Mouse (Mus musculus): ENCODE measurements at regions not wholly inside any gene's neighbourhood (a gene's known extent, or its start where the extent isn't known, plus 50 kb on each side); places are given as distances from the start of the nearest gene placed in this dataset.
"Not testable (repeated sequence)": the region's sequence is repeated elsewhere in the genome, so short reads cannot be mapped to it uniquely, and the experiment has no call there.

DNA sequence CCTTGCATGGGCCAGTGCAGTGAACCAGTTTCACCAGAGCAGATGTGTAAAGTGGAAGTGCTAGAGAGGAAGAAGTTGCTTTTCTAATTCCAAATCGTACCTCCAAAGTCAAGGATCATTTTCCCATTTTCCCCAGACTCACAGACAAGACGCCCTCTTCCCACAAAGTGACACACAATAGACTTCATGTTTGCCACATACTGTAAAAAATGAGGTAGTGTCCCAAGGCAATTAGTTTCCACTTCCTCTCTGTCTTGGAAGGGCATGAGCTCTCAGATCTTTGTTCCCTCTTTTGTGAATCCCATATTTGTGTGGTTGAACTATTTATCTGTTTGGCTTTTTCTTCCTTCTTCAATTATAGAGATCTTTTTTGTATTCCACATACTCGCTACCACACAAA is 137.0 kb downstream of the Sptssa start:
- DNase-seq (ENCODE audit: low spot score in 2 of 2), result no peak

DNA sequence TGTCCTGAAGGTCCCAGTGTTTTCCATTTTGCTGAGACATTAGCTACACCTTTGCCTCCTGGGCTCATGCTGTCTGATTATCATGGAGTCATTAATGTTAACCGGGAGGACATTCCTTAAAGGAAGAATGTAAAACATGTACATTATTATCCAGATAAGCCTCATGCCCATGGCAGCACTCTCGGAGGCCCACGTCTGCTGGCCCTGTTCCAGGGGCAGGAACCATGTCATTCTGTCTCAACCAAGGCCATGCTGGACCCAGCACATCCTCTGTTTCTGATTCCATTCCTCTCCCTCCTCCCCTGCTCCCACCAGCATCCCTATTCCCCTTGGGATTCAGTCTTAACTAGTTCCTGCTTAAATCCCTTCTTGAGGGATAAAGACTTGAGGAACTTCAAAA is 139.1 kb downstream of the Sptssa start:
- no peak for DNase-seq (ENCODE audit: low spot score in 2 of 2)

DNA sequence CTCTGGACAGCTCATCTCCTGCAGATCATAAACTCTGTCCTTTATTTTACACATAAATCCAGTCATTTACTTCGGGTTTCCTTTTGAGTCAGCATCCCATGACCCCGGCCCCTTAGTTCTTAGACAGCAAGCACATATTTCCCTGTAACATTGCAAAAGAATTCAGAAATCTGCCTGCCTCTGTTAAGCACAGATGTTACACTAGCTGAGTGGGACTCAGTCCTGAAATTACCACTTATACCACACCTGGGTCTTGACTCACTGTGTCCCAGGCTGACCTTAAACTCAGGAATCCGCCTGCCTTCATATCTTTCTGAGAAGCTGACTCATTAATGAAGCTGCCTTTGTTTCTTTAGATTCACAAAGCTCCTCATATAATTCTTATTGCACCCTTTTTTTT is 139.9 kb downstream of the Sptssa start:
- no peak for DNase-seq (ENCODE audit: low spot score in 2 of 2)

DNA sequence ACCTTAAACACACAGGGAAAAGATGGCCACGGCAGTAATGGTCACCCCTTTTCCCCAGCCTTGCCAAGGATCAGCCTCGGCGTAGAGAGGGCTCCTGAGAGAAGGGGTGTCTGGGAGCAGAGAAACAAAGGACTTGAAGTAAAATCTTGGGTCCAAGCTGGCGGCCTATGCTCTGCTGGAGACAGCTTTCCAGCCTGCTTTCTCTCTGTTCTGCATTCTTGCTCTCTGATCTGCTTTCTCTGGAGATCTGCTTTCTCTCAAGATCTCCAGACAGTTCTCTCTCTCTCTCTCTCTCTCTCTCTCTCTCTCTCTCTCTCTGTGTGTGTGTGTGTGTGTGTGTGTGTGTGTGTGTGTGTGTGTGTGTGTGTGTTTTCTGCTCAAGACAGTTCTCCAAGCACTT is 140.3 kb downstream of the Sptssa start:
- DNase-seq (ENCODE audit: low spot score in 2 of 2), result not testable (repeated sequence)

DNA sequence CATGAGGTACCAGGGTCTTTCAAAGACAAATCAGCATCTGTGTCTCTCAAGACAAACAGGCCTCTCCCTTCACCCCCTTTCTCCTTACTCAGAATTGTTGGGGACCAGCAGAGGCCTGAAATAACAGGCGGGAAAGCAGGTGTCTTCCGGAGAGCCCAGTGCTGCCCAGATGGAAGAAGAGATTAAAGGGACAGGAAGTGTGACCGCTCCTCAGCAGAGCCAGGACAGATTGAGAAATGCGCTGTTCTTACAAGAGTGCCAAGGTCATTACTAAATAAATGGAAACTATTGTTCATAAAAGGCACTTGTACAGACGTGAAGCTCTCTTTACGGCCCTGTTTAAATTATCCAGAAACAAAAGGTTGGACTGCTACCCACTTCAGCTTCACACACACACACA is 146.5 kb downstream of the Sptssa start:
- DNase-seq (ENCODE audit: low spot score in 2 of 2), result no peak

DNA sequence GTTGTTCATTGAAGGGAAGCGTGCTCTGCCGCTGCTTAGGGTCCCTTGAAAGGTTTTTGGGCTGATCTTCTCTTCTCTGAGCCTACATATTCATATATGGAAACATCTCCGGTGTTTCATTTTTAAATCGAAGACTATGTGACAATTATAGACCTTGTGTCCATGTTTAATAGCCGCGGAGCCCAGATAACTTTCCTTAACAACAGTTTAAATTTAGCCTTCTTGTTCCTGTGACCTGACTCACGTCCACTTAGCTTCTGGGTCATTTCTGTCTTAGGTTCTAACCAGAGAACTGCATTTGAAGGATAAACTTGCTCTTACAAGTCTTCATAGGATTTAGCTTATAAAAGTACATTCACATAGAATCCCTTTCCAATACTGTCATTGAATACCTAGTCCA is 153.6 kb downstream of the Sptssa start:
- no peak for DNase-seq (ENCODE audit: low spot score in 2 of 2)

DNA sequence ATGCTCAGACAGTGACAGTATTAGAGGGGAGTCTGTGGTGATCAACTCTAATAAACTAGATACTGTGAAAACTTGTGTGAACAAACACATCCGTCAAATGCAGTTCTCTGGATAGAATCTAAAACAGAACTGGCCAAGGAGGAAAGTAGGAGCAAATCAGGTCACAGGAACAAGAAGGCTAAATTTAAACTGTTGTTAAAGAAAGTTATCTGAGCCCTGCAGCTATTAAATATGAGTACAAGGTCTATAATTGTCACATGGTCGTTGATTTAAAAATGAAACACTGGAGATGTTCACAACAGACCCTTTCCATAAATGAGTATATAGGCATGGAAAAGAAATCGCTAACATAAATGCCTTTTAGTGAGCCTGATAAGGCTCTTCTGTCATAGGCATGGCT is 156.4 kb downstream of the Sptssa start:
- no peak for DNase-seq (ENCODE audit: low spot score in 2 of 2)

DNA sequence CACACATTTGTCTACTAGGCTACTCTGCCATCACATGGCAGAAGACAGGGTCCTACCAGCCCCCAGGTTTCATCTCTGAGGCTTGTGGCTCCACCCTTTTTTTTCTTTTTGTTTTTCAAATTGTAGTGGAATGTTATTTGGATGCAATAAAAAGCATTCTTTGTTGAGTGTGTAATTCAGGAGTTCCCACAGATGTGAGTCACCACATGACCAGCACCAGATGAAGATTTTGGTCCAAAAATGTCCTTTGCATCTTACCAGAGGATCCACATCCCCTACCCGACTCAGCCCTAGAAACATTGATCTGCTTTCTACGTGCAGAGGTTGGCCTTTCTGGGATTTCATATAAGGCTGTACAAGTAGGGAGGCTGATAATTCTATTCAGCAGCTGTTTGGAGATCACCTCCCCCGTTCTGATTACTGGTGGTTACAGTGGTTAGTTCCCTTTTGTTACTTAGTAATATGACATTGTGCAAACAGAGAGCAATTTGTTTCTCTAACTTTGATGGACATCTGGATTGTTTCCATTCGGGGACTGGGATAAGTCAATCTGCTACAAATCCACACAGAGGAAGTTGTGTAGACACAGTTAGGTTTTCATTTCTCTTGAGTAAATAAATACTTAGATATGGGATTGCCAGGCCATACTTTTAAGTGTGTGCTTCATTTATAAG is 160.5 kb downstream of the Sptssa start:
- DNase-seq (ENCODE audit: low spot score in 2 of 2), result no peak

DNA sequence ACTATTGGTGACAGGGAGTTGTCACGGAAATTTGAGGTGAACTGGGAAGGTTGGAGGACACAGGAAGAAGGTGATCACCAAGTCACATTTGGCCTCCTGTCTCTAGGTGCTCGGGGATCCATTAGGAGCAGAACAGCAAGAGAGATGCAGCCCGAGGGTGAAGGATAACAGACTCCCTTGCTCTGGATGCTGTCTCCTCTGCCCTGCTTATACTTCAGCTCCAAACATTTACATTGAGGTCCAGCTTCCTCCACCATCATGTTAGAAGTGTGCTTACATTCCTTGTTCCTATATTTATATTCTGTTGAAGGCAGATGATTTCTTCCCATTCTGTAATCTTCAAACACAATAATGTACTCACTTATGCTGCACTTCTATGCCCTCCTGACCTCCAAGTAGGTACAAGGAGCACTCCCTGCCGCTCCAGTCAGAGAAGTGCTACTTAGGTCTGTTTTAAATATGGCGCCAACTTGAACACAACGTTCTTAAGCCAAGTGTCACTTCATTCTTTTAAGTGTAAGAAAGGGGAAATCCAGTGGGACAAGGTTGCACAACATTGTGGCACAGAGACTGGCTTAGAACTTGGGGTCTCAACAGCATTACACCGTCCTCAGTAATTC is 161.5 kb downstream of the Sptssa start:
- no peak for DNase-seq (ENCODE audit: low spot score in 2 of 2)

DNA sequence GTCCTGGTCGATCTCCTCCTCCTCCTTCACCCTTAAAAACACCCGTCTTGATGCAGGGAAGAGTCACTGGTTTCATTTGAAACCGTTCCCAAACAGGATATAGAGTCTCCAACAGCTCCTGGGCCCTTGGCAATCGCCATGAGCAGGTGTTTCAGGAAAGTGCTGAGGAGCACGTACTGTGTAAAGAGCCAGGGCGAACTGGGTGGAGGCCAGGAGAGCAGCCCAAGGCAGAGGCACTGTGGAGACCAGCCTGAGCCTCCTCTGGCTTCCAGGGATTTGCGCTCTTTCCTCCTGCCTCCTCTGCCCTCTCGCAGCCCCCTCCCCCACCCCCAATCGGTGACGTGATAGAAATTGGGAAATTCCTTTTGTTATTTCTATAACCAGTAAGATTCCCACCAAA is 163.6 kb downstream of the Sptssa start:
- DNase-seq (ENCODE audit: low spot score in 2 of 2), result peak; percentile 73 to 87

DNA sequence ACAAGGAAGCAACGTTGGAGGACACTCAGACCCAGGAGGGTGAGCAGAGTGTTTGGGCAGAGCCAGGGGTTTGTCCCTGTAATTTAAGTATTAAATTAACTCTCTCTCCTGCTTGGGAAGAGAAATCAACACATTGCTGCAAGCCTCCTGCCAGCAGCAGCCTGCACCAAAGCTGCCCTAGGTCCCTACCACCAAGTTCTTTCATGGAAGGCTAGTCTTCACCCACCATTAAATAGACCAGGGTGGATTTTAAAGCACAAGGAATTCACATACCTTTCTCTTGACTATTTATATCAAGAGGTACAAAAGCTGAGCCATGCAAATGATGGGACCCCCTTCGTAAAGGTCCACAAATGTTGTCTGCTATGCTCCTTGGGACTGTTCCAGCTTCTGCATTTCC is 165.9 kb downstream of the Sptssa start:
- DNase-seq (ENCODE audit: low spot score in 2 of 2), result no peak

DNA sequence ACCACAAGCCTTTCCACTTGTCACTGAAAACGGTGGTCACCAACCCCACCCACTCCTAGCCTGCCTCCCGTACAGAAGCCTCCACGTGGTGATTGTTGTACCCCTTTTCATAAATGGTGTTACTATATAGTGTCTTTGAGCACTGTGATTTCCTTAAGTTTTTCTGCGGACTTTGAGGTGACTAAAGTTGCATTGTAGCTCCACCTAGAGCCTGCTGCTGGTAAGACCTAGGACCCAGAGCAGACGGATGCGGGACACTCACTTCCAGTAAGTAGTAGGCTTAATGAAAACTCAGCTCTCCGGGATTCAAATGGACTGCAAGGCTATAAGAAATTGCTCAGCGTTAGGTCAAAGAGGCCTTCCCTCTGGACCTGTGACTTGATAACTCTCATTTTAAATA is 166.7 kb downstream of the Sptssa start:
- peak; percentile 39 to 42 for DNase-seq (ENCODE audit: low spot score in 2 of 2)

DNA sequence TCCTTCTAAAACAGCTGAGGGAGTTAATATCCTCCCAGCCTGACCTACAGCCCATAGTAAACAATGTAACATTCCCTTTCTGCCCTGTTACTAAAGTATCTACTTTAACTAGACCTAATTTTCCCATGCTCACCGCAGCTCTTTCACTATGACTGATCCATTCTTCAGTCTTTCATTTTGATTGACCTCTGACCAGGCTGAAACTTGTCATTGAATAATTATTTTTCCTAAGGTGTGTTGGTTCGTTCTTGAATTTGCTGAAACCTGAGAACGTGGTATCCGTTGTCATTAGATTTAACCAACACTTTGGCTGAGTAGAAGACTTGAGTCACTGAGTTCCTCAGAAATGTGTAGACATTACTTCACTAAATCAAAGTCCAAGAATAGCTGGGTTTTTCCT is 168.7 kb downstream of the Sptssa start:
- DNase-seq (ENCODE audit: low spot score in 2 of 2), result no peak

DNA sequence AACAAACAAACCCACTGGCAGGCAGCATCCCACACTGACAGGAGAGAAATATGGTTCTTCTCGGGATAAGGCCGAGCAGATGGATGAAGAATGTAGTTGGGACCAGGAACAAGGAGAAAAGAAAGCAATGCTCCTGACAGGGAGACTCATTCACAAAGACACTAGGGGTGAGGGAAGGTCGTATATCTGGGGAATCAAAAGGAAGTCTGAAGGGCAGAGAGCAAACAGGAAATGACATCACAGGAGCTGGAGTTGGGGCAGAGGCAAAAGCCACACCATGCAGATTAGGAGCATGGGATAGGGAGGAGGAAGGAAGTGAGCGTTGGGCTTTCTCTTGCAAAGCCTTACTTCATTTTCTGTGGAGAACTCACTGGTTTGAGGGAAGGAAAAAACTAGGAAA is 174.4 kb downstream of the Sptssa start:
- DNase-seq (ENCODE audit: low spot score in 2 of 2), result no peak

DNA sequence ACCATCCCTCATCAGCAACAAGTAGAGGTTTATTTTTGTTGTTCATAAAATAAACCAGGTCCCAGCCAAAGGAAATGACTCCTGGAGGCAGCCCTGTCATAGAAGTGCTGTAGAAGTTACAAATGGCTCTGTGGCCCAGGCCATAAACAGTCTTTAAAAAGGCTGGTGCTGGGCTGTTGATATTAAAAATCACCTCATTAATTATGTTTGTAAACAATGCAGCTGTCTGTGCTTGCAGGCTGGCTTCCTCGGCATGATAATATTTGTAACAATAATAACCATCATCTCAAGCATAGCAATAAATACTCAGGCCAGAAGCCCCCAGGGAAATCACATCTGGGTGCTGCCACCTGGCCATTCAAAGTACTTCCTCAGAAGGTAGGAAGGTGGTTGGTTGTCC is 176.5 kb downstream of the Sptssa start:
- DNase-seq (ENCODE audit: low spot score in 2 of 2), result no peak

DNA sequence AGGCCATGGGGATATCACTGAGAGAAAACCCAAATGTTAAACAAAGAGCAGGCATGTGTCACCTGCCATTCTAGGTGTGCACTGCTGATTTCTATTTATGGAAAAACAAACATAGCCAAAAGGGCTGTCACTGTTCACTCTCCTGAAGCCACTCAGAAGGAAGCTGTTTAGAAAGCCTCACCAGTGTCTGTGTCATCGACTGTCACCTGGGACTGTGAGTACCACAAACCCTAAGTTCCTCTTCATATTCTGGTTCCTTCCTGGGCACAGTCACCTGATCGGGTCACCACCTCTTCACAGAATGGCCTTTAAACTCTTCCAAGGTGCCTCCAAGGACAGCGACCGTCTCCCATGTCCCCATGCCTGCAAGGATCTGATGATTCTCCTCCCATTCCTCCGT is 183.5 kb downstream of the Sptssa start:
- no peak for DNase-seq (ENCODE audit: low spot score in 2 of 2)

DNA sequence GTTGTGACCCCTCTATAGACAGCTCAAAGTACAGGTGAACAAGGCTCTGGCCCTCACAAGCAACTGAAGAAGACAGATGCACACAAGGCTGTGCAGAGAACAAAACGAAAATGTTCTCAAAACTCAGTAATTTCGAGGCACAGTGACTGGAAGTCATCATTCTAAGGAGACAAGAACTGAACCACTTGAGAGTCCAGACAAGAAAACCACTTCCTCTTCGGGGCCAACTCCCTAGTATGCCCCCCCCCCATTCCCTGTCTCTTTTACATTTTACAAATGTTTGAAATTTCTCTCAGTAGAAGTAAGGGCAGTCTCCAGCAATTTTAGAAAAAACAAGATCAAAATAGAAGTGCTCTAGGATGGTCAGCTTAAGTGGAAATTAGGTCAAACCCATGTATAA is 184.0 kb downstream of the Sptssa start:
- no peak for DNase-seq (ENCODE audit: low spot score in 2 of 2)

DNA sequence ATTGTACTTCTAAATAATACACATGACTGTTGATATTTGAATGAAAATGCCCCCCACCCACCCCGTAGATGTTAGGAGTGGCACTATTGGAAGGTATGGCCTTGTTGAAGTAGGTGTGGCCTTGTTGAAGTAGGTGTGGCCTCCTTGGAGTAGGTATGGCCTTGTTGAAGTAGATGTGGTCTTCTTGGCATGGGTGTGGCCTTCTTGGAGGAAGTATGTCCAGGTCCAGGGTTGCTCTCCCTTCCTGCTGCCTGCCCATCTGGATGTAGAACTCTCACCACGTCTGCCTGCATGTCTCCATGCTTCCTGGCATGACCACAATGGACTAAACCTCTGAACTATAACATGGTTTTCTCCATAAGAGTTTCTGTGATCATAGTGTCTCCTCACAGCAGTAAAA is 188.7 kb downstream of the Sptssa start:
- no peak for DNase-seq (ENCODE audit: low spot score in 2 of 2)

DNA sequence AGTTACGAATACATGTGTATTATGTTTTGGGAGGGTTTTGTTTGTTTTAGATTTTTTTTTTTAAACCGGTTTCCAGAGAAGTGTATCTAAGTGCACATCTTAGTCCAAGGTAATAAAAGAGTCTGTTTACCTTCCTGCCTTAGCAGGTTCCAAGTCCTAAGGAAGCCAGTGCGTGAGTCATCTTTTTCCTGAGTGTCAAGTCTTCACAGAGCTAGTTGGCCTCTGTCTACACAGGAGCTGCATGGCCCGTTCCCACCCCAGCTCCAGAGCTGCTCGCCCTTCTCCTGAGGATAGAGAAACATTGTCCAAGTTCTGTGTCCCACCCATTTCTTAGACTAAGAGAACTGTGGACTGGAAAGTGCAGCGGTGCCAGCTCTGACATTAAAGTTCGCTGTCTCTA is 192.6 kb downstream of the Sptssa start:
- no peak for DNase-seq (ENCODE audit: low spot score in 2 of 2)

DNA sequence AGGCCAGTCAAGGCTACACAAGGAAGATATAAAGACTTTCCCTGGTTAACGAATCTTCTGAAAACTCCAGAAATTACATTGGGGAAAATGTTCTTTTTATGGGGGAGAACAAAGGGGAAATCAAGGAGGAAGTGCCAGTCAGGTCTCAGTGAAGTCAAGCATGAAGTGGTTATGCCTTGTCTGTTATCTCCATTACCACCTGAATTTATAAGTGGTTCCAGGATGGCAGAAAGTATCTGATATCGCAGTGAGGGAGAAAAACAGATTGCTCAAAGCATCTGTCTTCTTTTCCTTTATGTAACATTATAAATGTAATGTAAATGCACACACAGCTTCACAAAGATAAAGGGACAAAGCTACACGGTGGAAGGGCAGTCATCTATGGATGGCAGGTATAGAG is 195.0 kb downstream of the Sptssa start:
- no peak for DNase-seq (ENCODE audit: low spot score in 2 of 2)

DNA sequence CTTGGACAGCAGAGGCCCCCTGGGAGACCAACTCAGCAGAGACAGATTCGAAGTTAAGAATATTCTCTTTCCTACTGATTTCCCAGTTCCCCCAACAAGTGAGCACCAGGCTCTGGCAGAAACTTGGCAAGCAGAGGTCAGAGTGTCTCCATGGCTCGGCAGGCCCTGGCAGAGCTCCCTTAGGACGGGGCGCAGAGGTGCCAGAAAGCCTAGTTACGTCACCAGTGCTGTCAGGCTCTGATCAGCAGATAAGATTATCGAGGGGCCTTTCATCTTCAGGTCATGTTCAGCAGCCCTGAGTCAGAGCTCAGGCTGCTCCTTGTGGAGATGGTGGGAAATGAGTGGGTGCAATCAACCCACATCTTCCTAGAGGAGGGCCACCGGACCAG is 196.2 kb downstream of the Sptssa start:
- DNase-seq (ENCODE audit: low spot score in 2 of 2), result no peak

DNA sequence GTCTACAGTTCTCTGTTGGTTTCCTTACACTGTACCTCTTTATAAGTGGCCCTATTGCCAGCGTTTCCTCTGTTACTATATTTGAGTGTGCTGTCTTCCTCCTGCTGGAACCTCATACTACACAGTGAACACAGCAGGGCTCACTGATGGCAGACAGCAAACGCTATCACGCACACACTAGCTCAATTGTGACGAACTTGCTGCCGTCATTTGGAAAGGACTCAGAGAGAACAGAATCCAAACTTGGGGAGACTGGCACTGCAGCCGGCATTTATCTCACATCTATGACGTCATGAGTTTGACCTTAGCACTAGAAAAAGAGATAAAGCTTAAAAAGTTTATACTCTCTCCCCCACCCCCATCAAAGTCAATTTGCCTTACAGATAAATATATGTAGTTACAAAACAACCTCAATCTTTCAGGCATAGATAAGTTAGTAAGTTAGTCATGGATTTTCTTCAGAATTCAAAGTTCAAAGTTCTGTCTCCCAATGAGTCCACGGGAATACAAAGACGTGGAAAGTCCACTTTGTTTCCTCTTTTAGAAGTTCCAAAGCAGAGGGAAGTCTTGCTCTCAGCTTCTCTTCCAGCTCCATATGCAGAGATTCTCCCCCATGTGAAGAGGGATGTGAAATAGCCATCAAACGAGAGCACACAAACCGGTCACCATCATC is 196.8 kb downstream of the Sptssa start:
- no peak for DNase-seq (ENCODE audit: low spot score in 2 of 2)

DNA sequence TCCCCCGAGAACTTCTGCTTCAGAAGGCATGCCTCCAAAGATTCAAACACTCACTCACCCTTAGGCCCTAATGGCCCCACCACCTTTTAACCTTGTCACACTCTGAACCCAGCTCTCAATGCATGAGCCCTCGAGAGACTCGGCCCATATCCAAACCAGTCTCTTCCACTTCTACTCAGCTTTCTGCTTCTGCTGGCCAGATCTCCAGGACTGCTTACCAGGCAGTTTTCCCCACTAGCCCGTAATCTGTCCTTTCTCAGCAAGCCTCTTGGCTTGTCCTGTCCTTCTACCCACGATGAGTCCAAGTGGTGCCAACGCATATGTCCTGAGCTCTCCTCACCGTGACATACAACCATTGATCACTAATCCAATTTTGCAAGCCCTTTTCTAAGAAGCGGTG is 199.6 kb downstream of the Sptssa start:
- DNase-seq (ENCODE audit: low spot score in 2 of 2), result no peak

Measured in gastrocnemius, adult 8-10 months (tissue).